Mouse (Mus musculus): ENCODE data around the gene Crb1. TPM values are rescaled to one million over a fixed set of nuclear protein-coding genes. Genes with fewer than 3 reads are reported as not detected.

The Crb1 gene
- polyA plus RNA-seq, 1 experiment, result not detected

GRCm38 (mm10) chr1:139153493-139153892 lies 223.4 kb downstream of the Crb1 start:
- WGBS, result 75% methylated on average over 6 of the region's 6 CpGs

GRCm38 (mm10) chr1:139153006-139153405 lies 223.9 kb downstream of the Crb1 start:
- Histone ChIP-seq H3K4me3 (ENCODE audit: low read depth, low read length) (no peak overlapping the region), H3K36me3 (ENCODE audit: control insufficient read depth, insufficient read depth, low read length) (peaks cover 2% of the 10 kb centered on the region), H3K4me1 (ENCODE audit: control insufficient read depth, insufficient read depth, insufficient read length, low read length) (no peaks in the 10 kb centered on the region), H3K27me3 (ENCODE audit: control insufficient read depth, insufficient read depth, low read length) (no peaks in the 10 kb centered on the region), H3K27ac (ENCODE audit: insufficient read depth, low read depth, low read length) (no peak overlapping the region)
- 92% methylated on average over 2 of the region's 2 CpGs for WGBS
- TF ChIP-seq POLR2A (IDR thresholded peaks at IDR 0.05; ENCODE audit: low read depth, low read length) (no peak), CTCF (IDR thresholded peaks at IDR 0.05; ENCODE audit: extremely low read depth, insufficient read length, insufficient replicate concordance, low read depth, low read length) (no peak)

More at GRCm38 (mm10) chr1:139153493-139153892, 223.4 kb downstream of the Crb1 start:
- no peak overlapping the region for H3K4me3 ChIP-seq (ENCODE audit: low read depth, low read length)
- TF ChIP-seq POLR2A (IDR thresholded peaks at IDR 0.05; ENCODE audit: low read depth, low read length) (no peak), CTCF (IDR thresholded peaks at IDR 0.05; ENCODE audit: extremely low read depth, insufficient read length, insufficient replicate concordance, low read depth, low read length) (no peak)
- H3K4me1 ChIP-seq (ENCODE audit: control insufficient read depth, insufficient read depth, insufficient read length, low read length), result no peaks in the 10 kb centered on the region
- H3K27ac ChIP-seq (ENCODE audit: insufficient read depth, low read depth, low read length), result no peak overlapping the region
- H3K36me3 ChIP-seq (ENCODE audit: control insufficient read depth, insufficient read depth, low read length), result peaks cover 2% of the 10 kb centered on the region
- H3K27me3 ChIP-seq (ENCODE audit: control insufficient read depth, insufficient read depth, low read length), result no peaks in the 10 kb centered on the region

Other genes starting within 250 kb of the Crb1 start
- gene Zbtb41, start 45.2 kb upstream of the Crb1 start, polyA plus RNA-seq (2012; rRNA removed), result 0.75 and 0.90 TPM in 2 replicates
- 0.32 and 0.41 TPM in 2 replicates for gene Aspm, start 77.7 kb upstream of the Crb1 start, polyA plus RNA-seq (2012; rRNA removed)
- not detected in 2 replicates for gene F13b, start 124.6 kb upstream of the Crb1 start, polyA plus RNA-seq (2012; rRNA removed)
- gene Cfhr1, start 183.2 kb upstream of the Crb1 start, polyA plus RNA-seq (2012; rRNA removed), result not detected in 2 replicates

Data from small intestine, adult 2 months (tissue).